Mouse (Mus musculus) layer of hippocampus, adult 2 months (tissue): Measurements from ENCODE around the gene Efcab14. TPM values are rescaled to one million over a fixed set of nuclear protein-coding genes. Genes with fewer than 3 reads are reported as not detected.

Source experiments
- DNase-seq, 2 experiments: peaks; one replicate each; pipeline ENCODE4 v3.0.0; 2022; ENCODE audit warnings: low spot score in 2 of 2
- H3K27ac ChIP-seq: fragments of 200-600 bp; 2 replicates; pipeline ENCODE4 v1.8.1; 2022
- H3K4me3 ChIP-seq: fragments of 200-600 bp; 2 replicates; pipeline ENCODE4 v1.8.1; 2022; ENCODE audit warnings: mild to moderate bottlenecking
- CTCF ChIP-seq: fragments of 200-600 bp; conservative IDR thresholded peaks from 2 replicates; pipeline ENCODE4 v1.8.1; 2022; ENCODE audit warnings: antibody characterized with exemption, mild to moderate bottlenecking, moderate library complexity
- long read RNA-seq, 2 experiments: library from polyadenylated mRNA; stranded (forward); transcript quantifications; one replicate each; pipeline ENCODE4 v2.0.0; 2021; ENCODE audit warnings: borderline mapping rate in 2 of 2
- total RNA-seq, 2 experiments: library from RNA; stranded (reverse); gene quantifications; 2 replicates each; pipeline ENCODE4 v1.2.3; 2021

The Efcab14 gene
- total RNA-seq = 10 to 100 TPM; 47.7 to 53.0 TPM
- long read RNA-seq, experiment 1, full-length matches to known transcripts = 10 of 16 reads
- long read RNA-seq, experiment 1, partial matches to known transcripts = 1 of 16 reads
- long read RNA-seq, experiment 1, other reads (novel, unspliced or antisense) = 5 of 16 reads
- long read RNA-seq, experiment 2, full-length matches to known transcripts = 28 of 41 reads
- long read RNA-seq, experiment 2, partial matches to known transcripts = 2 of 41 reads
- long read RNA-seq, experiment 2, other reads (novel, unspliced or antisense) = 11 of 41 reads

DNA sequence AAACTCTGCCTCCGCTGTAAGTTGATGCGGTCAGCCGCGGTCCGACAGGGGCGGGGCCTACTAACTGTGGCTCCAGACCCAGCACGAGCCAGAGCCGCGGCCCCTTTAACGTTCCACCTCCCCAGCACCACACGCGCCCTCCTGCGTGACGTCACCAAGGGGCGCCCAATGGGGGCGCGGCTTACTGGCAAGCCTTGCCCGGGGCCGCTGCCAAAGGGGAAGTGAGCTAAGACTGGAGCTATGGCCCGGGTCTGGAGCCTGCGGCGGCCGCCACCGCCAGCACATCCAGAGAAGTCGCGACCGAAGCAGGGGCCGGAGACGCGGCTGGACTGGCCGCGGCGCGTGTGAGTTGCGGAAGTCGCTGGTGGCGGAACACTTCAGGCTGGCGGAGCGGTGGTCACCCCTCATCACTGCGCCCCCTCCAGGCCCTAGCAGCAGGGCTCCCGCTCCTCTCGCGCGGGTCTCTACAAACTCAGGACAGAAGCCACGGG is at the start of gene Efcab14:
TSS of gene Efcab14 (plus strand) at position 194 of the 491 bp plus-strand sequence.
- H3K27ac ChIP-seq = peak within 1 kb of the TSS; percentile 85
- peak; percentile 74 for TF ChIP-seq CTCF
- peak within 1 kb of the TSS; percentile 87 for H3K4me3 ChIP-seq
- peak; percentile 97 to 99 for DNase-seq

DNA sequence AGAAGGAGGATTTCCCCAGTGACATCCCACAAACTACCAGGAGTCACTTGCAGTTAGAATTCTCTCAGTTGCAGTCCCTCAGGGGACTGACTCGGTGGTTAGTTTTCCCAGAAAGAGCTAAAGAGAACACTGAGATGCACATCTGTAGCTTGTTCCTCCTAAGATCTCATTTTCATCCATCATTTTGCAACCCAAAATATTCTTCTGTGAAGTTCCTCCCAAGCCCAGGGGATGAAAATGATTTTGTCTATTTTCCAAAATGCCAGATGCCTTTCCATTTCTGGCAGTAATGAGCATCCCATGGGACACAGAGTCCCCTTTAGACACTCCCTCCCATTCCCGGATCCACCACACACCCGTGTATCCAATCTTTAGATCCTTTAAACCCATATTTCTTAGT is 36.1 kb upstream of the Efcab14 start:
- no peak for TF ChIP-seq CTCF
- no peak overlapping the region for H3K27ac ChIP-seq
- DNase-seq = no peak
- no peak overlapping the region for H3K4me3 ChIP-seq

DNA sequence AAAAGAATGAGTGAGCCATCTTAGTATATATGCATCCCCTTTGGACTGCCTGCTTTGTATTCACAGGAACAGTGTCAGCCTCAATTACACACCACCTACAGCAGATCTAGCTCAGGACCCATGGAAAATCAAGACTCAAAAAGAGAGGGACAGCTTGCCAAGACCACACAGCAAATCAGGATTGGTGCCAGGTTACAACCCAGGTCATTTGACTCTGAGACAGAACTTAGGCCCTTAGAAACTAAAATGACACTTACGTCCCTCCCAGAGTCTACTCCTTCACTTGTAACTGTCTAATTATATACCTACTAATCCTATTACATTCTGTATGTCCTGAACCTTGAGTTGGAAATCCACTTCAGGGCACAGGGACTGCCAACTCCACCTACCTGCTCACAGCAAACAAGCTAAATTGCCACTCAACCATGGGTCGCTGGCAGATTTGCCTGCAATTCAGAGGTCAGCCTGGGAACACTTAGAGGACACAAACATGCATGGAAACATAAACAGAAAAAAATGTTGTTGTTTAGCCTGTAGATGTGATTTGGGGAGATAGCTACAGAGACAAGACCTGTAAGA is 33.5 kb upstream of the Efcab14 start:
- no peak for TF ChIP-seq CTCF
- H3K27ac ChIP-seq = no peak overlapping the region
- DNase-seq = no peak
- no peak overlapping the region for H3K4me3 ChIP-seq

DNA sequence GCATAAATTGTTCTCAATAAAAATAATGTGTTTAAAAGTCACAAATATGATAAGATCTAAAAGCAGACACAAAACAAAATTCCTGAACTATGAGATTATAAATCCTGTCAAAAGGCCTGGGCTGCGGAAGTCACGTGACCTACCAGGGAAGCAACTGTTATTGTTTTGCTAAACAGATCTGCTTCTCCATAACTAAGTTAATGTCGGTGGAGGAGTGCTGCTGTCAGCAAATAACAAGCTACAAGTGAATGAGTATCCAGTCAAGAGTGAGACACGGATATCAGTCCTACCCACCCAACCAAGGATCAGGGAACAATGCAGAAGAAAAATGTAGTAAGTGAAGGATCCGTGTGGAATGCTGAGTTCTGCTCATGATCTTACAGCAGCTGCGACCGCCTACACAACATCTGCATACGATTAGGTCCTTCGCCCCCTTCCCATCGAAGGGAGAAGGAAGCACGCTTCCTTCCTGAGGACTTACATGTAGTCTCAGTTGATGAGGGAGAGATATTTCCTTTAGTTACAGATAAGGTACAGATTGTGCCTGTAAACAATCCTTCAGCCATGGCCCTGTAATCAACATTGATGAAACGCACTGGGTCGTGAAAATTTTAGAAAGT is 28.5 kb upstream of the Efcab14 start:
- H3K27ac ChIP-seq = no peak overlapping the region
- DNase-seq = peak; percentile 7 to 15
- H3K4me3 ChIP-seq = no peak overlapping the region
- no peak for TF ChIP-seq CTCF

DNA sequence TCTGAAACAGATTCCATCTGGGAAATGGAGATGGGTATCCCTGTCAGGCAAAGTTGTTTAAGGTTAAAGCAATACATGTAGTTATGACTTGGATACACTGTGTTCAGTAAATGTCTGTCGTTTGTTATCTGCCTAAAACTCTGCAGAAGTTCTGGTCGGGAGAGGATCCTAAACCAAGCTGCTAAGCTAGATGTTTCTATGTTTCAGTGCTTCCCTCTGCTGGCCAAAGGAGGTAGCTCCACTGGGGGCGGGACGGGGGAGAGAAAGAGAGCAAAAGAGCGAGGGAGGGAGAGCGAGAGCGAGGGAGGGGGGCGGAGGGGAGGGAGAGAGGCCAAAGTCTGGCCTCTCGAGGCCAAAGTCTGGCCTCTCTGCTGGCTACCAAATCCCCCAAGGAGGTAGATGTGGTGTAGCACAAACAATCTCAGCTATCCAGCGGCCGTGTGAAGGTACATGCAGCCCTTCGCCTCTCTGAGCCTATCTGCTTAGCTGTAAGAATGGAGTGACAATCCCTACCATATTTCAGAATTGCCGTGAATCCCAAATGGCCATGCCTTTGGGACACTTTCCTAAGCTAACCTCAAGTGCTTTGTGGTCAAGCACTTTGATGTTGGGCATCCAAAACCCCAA is 27.6 kb upstream of the Efcab14 start:
- Histone ChIP-seq H3K4me3 (no peak overlapping the region; the same call in 1 of the 2 replicates), H3K27ac (no peak overlapping the region)
- TF ChIP-seq CTCF = peak; percentile 84
- DNase-seq = peak; percentile 68 to 88

DNA sequence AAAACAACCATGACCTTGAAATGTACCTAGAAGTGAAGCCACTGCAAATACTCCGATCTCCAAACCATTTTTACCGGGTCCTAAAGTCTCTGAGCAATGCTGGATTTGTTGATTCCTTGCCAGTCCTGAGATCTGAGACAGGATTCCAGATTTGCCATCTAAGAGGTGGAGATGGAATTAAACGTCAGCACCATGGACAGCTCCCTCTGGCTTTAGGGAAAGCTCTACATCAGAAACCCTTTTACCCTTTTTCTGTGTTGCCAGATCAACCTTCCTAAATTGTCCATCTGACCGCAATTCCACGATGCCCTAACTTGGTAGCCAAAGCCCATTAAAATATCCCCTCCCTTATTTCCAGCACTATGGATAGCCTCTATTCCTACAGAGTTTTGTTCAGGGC is 8.8 kb upstream of the Efcab14 start:
- no peak overlapping the region for H3K27ac ChIP-seq
- H3K4me3 ChIP-seq = no peak overlapping the region
- DNase-seq = no peak
- TF ChIP-seq CTCF = no peak

DNA sequence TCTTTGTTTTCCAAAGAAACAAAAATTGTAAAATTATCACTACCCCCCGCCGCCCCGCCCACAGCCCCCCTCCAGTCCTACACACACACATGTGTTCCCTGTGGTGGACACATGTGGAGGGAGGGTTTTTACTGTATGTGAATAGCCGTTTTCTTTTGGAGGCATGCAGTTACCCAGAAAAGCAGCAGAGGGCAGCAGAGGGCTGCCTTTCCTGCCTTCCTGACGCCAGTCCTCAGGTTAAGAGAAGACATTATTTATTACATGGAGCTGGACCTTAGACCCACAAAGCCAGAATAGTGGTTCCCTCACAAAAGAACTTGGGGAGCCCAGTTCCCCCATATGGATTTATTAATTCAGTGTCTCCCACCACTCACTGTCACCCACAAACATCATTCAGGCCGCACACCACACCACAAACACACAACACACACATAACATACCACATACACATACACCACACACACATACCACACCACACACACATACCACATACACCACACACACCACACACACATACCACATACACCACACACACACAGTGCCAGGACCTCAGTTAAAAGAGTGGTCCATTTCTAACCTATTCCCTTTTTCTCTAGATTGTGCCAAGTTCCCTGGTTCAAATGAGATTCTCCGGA is 5.8 kb upstream of the Efcab14 start:
- H3K4me3 ChIP-seq = no peak overlapping the region
- TF ChIP-seq CTCF = peak; percentile 93
- peak; percentile 62 to 81 for DNase-seq
- H3K27ac ChIP-seq = no peak overlapping the region

DNA sequence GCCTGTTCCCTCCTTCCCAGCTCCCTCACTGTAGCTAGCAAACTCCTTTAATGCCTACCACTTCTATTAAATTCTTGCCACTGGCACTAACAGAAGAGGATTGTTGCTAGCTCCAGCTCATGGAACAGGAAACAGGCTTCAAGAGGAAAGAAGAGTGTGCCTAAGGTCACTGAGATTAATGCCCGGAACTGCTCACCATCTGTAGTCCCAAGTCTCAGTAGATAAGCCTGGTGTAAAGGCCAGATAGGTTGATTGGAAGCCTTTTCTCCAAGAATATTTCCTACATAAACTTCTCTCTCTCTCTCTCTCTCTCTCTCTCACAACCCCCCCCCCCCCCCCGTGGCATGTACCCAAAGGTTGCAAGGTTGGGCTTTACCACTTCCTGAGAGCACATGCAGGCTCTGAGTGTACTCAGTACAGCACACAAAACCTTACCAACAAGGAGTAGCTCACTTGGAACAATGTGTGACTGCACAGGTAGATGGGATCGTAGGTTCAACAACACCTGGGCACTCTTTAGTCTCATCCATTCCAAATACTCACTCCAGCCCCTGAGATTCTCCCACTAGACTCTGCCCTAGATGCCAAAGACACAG is 5.2 kb upstream of the Efcab14 start:
- Histone ChIP-seq H3K4me3 (no peak overlapping the region), H3K27ac (no peak overlapping the region)
- TF ChIP-seq CTCF = no peak
- DNase-seq = no peak

DNA sequence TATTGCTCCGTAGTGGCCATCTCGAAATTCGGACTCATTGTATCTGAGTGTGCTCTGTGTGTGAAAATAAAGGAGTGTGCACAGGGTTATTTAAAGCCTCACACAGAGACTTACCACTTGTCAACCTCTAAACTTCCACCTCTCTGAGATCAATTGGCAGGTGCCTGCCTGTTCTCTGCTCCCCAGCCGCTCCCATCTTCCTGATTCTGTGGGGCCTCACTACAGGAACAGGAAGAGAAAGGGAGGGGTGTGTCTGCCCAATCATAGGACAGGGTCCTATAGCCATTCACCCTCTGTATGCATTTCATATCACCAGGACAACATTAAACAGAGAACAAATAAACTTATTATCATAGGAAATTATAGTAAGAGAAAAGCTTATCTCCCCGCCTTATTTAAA is 3.8 kb upstream of the Efcab14 start:
- TF ChIP-seq CTCF = no peak
- Histone ChIP-seq H3K27ac (no peak overlapping the region), H3K4me3 (no peak overlapping the region)
- DNase-seq = no peak

DNA sequence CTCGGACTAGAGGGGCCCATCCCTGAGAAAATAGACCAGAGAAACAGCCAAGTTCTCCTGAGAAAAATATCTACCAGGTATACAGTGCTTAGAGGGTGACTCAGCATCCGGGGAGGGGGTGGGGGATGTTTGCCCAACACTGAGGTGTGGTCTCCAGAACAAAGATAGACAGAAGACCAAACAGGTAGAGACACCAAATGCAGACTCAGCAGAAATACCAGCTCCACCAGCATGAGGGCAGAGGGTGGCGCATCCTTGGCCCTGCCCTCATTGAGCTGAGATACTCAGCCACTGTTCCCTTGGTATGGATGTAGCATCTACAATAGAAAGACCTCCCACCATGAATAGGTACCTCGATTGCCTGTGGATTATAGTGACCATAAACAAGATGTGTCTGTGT is 2.7 kb upstream of the Efcab14 start:
- no peak overlapping the region for H3K27ac ChIP-seq
- no peak overlapping the region for H3K4me3 ChIP-seq
- DNase-seq = no peak
- no peak for TF ChIP-seq CTCF

DNA sequence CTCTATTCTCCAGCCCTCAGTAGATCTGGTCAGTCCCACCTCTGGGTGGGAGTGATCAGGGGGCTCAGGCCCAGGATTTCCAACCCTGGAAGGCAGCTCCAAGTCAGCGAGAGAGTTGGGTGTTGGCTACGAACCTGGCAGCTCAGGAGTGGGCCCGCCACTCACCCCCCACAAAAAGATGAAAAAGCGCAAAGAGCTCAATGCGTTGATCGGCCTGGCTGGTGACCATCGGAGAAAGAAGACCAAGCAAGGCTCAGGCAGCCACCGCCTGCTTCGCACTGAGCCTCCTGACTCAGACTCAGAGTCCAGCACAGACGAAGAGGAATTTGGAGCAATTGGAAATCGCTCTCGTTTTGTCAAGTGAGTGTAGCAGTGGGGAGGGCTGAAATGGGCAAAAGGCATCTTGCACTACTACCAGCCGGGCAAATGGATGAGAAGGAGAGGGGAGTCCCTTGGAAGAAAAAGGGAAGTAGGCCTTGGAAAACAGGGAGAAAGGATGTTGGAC is 989 bp downstream of the Efcab14 start:
- Histone ChIP-seq H3K4me3 (peak overlapping the region; percentile 87), H3K27ac (peak overlapping the region; percentile 23; the same call in 1 of the 2 replicates)
- no peak for DNase-seq
- TF ChIP-seq CTCF = no peak

DNA sequence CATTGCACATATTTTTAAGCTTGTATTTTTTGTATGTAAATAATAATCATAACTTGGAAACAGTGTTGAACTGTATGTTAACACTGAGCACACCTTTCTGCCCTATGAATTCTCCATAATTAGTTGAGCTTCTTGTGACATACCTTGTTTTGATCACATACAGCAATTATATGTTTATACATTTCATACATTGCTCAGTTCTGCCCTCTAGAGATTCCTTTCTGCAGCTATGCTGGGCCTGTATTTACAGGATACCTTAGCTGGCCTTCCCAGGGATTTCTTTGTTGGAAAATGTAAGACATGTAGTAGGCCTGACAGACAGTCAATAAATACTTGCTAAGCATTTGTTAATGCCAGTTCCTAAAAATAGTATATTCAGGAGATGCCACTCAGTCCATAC is 5.1 kb downstream of the Efcab14 start:
- peak; percentile 54 for TF ChIP-seq CTCF
- no peak overlapping the region for H3K27ac ChIP-seq
- DNase-seq = no peak
- H3K4me3 ChIP-seq = no peak overlapping the region

DNA sequence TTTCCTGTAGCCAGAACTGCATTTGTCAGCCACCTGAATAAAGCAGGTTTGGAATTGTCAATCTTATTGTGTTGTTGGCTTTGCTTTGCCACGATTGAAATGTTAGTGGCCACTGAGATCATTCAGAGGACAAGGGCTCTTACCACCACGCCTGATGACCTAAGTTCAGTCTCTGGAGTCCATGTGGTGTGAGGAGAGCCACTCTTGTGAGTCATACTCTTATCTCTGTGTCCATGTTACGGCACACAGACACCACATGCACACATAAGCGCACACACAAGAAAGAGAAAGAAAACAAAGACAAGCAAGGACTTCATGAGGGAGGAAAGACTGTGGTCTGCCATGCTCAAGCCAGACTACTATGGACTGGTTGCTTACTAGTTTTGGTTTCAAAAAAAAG is 5.6 kb downstream of the Efcab14 start:
- TF ChIP-seq CTCF = no peak
- no peak overlapping the region for H3K27ac ChIP-seq

More for the DNA sequence above, 5.6 kb downstream of the Efcab14 start:
- no peak overlapping the region for H3K4me3 ChIP-seq
- DNase-seq = no peak
